Mouse (Mus musculus) cerebellum, adult 2 months (tissue): ENCODE measurements around the gene Prr15l.

Experiments used
- CTCF ChIP-seq: fragments of 200-500 bp; IDR thresholded peaks from 2 replicates; pipeline ENCODE4 v1.5.1; 2011; ENCODE audit warnings: low read depth, mild to moderate bottlenecking, control low read depth, low read length, moderate library complexity, borderline replicate concordance; ENCODE audit not compliant: insufficient read depth
- POLR2A ChIP-seq: fragments of 200-500 bp; IDR thresholded peaks from 2 replicates; pipeline ENCODE4 v1.6.1; 2011; ENCODE audit warnings: low read length, control low read depth, borderline replicate concordance; ENCODE audit not compliant: insufficient read depth

GRCm38 (mm10) chr11:96906431-96907161, 21.3 kb upstream of the Prr15l start:
- TF ChIP-seq CTCF (no peak), POLR2A (no peak)
